Mouse (Mus musculus) heart, embryonic 14.5 days (tissue): ENCODE data around the gene Ccdc88b. TPM values are rescaled to one million over a fixed set of nuclear protein-coding genes. Genes with fewer than 3 reads are reported as not detected.

Experiments
- ATAC-seq: fragments of 200-750 bp; cut with Nextera tagmentation; 2 replicates; pipeline ENCODE4 v1.8.0; 2017; ENCODE audit warnings: low read depth, moderate TSS enrichment; ENCODE audit not compliant: insufficient number of reproducible peaks, insufficient read depth, low FRiP score
- H3K27ac ChIP-seq, 2 experiments: fragments of 200-500 bp in 1 of 2; fragments of 300-500 bp in 1 of 2; sonication (generic) in 1 of 2; replicated peaks in 1 of 2; 2 replicates each; pipeline ENCODE4 v1.5.1; 2012 to 2014; ENCODE audit warnings: low read depth in 2 of 2, low read length in 2 of 2, control low read depth in 1 of 2, mild to moderate bottlenecking in 1 of 2, mixed read lengths in 1 of 2; ENCODE audit not compliant: control insufficient read depth in 1 of 2, insufficient read depth in 1 of 2
- H3K27me3 ChIP-seq: fragments of 300-500 bp; sonication (generic); 2 replicates; pipeline ENCODE4 v1.6.1; 2014; ENCODE audit warnings: mild to moderate bottlenecking, low read length, control low read depth; ENCODE audit not compliant: control insufficient read depth, insufficient read depth
- H3K36me3 ChIP-seq: fragments of 300-500 bp; sonication (generic); 2 replicates; pipeline ENCODE4 v1.6.1; 2014; ENCODE audit warnings: mild to moderate bottlenecking, control low read depth, low read length, mixed read lengths; ENCODE audit not compliant: control insufficient read depth, insufficient read depth
- H3K4me1 ChIP-seq, 2 experiments: fragments of 200-500 bp in 1 of 2; fragments of 300-500 bp in 1 of 2; sonication (generic) in 1 of 2; 2 replicates each; pipeline ENCODE4 v1.6.1; 2012 to 2014; ENCODE audit warnings: low read length in 2 of 2, control low read depth in 1 of 2, mixed read lengths in 1 of 2; ENCODE audit not compliant: control insufficient read depth in 2 of 2, insufficient read depth in 2 of 2
- H3K4me2 ChIP-seq: fragments of 300-500 bp; sonication (generic); 2 replicates; pipeline ENCODE4 v1.6.1; 2014; ENCODE audit warnings: mild to moderate bottlenecking, low read length
- H3K4me3 ChIP-seq, 2 experiments: fragments of 200-500 bp in 1 of 2; fragments of 300-500 bp in 1 of 2; sonication (generic) in 1 of 2; 2 replicates each; pipeline ENCODE4 v1.5.1; 2012 to 2014; ENCODE audit warnings: low read length in 2 of 2, mild to moderate bottlenecking in 2 of 2, control low read depth in 1 of 2, low read depth in 1 of 2, moderate library complexity in 1 of 2; ENCODE audit not compliant: control insufficient read depth in 1 of 2, insufficient read depth in 1 of 2
- H3K9ac ChIP-seq: fragments of 300-500 bp; sonication (generic); 2 replicates; pipeline ENCODE4 v1.6.1; 2014; ENCODE audit warnings: mild to moderate bottlenecking, low read length
- H3K9me3 ChIP-seq: fragments of 300-500 bp; sonication (generic); 2 replicates; pipeline ENCODE4 v1.6.1; 2016; ENCODE audit warnings: low read length, control low read depth; ENCODE audit not compliant: control insufficient read depth
- whole genome bisulfite sequencing: fragments of 180-500 bp; shearing (Covaris S2); extraction: QIAGEN DNeasy Blood & Tissue Kit; methylation state at CpG from one replicate; pipeline ENCODE4 v1.1.7; 2014; 5-methylcytosine and 5-hydroxymethylcytosine counted together
- polyA plus RNA-seq: library from polyadenylated mRNA; unstranded; fragments of >200 nt; fragmentation: Nextera tagmentation; extraction: Ambion mirVana; gene quantifications from 2 replicates; pipeline ENCODE4 v1.2.1, GENCODE M21; 2014

The Ccdc88b gene
- polyA plus RNA-seq, 1 experiment from 2014 or later, result 0.22 TPM

- no peak overlapping the region for H3K27ac ChIP-seq
- H3K9ac ChIP-seq, result no peak overlapping the region
- 68% methylated on average over 3 of the region's 3 CpGs for WGBS
- H3K4me2 ChIP-seq, result no peak overlapping the region
- H3K4me1 ChIP-seq, result no peaks in the 10 kb centered on the region
- no peak overlapping the region for H3K4me3 ChIP-seq
- H3K36me3 ChIP-seq, result no peaks in the 10 kb centered on the region
- no peaks in the 10 kb centered on the region for H3K9me3 ChIP-seq
- H3K27me3 ChIP-seq, result no peaks in the 10 kb centered on the region
- no peak for ATAC-seq
Observed at GRCm38 (mm10) chr19:6872701-6873100, 14.7 kb upstream of the Ccdc88b start.

DNA sequence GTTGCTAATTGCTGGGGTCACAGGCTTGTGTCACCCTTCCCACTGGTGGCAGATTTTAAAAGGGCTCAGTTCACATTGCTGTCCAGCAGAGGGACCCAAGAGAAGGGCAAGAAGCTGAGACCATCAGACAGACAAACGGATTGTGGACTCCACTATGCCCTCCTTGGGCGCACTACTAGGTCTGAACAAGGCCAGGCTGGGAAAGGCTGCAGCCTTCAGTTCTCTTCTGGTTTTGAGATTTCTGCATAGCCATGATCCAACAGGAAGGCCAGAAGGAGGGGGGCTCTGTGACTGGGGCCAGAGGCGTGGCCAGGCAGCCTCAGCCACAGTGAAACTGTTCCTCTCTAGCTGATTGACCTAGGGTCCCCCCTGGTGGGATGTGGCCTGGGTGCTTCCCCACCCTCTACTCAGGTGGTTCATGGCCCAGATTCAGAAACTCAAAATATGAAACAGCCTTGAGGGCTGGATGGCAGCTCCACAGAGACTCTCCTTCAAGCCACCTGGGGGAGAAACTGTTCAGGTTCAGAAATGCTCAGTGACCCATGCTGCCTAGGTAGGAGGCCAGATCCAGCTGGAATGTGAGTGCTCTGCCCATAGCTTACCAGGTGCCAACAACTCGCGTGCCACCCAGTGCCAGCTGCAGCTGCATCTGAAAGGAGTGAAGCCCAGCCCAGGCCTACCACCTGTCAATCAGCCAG lies 13.7 kb upstream of the Ccdc88b start:
- Histone ChIP-seq H3K9me3 (no peaks in the 10 kb centered on the region), H3K4me2 (no peak overlapping the region), H3K27ac (no peak overlapping the region), H3K9ac (no peak overlapping the region), H3K4me3 (no peak overlapping the region), H3K4me1 (no peaks in the 10 kb centered on the region), H3K36me3 (no peaks in the 10 kb centered on the region), H3K27me3 (no peaks in the 10 kb centered on the region)
- ATAC-seq, result no peak
- WGBS, result 70% methylated on average over 5 of the region's 5 CpGs

DNA sequence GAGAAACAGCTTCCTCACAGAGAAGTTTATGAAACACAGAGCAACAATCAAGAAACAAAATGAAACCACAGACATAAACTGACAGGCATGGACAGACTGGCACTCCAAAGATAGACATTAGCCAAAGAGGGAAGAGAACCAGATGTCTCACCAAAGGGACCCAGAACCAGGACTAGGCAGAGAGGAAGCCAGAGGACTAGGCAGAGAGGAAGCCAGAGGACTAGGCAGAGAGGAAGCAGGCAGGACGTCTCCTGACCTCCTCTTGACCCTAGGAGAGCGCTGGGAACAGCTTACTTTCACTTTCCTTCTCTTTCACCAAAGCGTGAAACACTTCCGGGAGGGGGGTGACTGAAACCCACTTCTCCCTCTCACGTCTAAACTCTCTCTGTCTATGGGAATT lies 11.3 kb upstream of the Ccdc88b start:
- 2% methylated on average over 5 of the region's 5 CpGs for WGBS
- peak overlapping the region; percentile 20; a peak in 3 of 4 replicates for H3K4me3 ChIP-seq
- H3K27me3 ChIP-seq, result no peaks in the 10 kb centered on the region
- ATAC-seq, result no peak
- H3K4me2 ChIP-seq, result peak overlapping the region; percentile 62
- H3K9ac ChIP-seq, result peak overlapping the region; percentile 60
- H3K9me3 ChIP-seq, result no peaks in the 10 kb centered on the region
- no peaks in the 10 kb centered on the region for H3K4me1 ChIP-seq
- peak overlapping the region; percentile 29 to 45; a peak in 1 of 4 replicates for H3K27ac ChIP-seq
- H3K36me3 ChIP-seq, result no peaks in the 10 kb centered on the region

DNA sequence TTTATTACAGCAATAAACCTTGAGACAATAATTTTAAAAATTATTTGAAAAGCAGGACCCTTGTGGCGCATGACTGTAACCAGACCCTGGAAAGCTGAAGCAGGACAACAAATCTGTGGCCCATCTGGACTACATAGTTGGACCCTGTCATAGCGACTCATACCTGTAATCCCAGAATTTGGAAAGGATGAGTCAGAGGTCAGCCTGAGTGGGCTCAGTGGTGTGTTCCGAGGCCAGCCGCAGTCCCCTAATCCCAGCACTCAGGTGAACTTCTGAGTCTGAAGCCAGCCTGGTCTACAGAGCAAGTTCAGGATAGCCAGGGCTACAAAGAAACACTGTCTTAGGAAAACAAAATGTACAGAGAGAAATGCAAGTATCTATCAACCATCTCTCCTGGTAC lies 3.4 kb upstream of the Ccdc88b start:
- H3K4me1 ChIP-seq, result peaks cover under 1% of the 10 kb centered on the region in 2 experiments; a peak in 2 of 4 replicates
- no peak overlapping the region for H3K4me3 ChIP-seq
- H3K4me2 ChIP-seq, result no peak overlapping the region
- no peaks in the 10 kb centered on the region for H3K27me3 ChIP-seq
- no peaks in the 10 kb centered on the region for H3K36me3 ChIP-seq
- H3K9me3 ChIP-seq, result no peaks in the 10 kb centered on the region
- 89% methylated on average over 4 of the region's 4 CpGs for WGBS
- ATAC-seq, result no peak
- no peak overlapping the region for H3K27ac ChIP-seq
- H3K9ac ChIP-seq, result no peak overlapping the region

GRCm38 (mm10) chr19:6860706-6861105 lies 2.7 kb upstream of the Ccdc88b start:
- no peak overlapping the region for H3K4me3 ChIP-seq
- H3K9ac ChIP-seq, result no peak overlapping the region
- 81% methylated on average over 6 of the region's 6 CpGs for WGBS
- H3K4me1 ChIP-seq, result peaks cover 5% of the 10 kb centered on the region in 2 experiments; a peak in 3 of 4 replicates
- H3K36me3 ChIP-seq, result no peaks in the 10 kb centered on the region
- H3K4me2 ChIP-seq, result no peak overlapping the region
- no peaks in the 10 kb centered on the region for H3K9me3 ChIP-seq
- ATAC-seq, result no peak
- H3K27me3 ChIP-seq, result peaks cover 4% of the 10 kb centered on the region; the same call in 1 of the 2 replicates
- H3K27ac ChIP-seq, result no peak overlapping the region

GRCm38 (mm10) chr19:6859971-6860370 lies 2.0 kb upstream of the Ccdc88b start:
- no peaks in the 10 kb centered on the region for H3K9me3 ChIP-seq
- peaks cover 11 to 12% of the 10 kb centered on the region in 2 experiments; a peak in 3 of 4 replicates for H3K4me1 ChIP-seq
- no peak overlapping the region for H3K4me2 ChIP-seq
- WGBS, result 80% methylated on average over 3 of the region's 3 CpGs
- H3K27ac ChIP-seq, result no peak overlapping the region
- H3K4me3 ChIP-seq, result no peak overlapping the region
- no peak overlapping the region for H3K9ac ChIP-seq
- no peak for ATAC-seq
- no peaks in the 10 kb centered on the region for H3K36me3 ChIP-seq
- H3K27me3 ChIP-seq, result peaks cover 5% of the 10 kb centered on the region

DNA sequence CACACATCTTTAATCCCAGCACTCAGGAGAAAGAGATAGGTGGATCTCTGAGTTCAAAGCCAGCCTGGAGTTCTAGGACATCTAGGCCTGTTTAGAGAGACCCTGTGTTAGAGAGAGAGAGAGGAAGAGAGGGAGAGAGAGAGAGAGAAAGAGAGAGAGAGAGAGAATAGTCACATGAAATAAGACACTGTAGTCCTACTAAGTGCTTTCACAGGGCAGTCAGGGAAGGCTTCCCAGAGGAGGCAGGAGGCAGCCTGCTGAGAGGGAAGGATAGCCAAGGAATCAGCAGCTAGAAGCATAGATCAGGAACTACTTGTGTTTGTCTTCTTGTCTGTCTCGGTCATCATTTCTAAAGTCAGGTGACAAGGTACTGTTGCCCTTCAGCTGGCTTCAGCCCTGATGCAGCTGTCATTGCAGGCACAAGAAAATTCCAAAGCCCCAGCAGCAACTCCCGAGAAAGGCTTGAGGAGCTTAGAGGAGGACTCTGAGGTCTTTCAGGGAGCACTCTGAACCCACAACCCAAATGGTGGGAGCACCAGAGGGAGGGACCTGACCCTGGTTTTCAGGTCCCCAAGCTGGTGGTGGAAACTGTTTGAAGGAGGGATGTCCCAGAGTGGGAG lies 1.1 kb upstream of the Ccdc88b start:
- no peak overlapping the region for H3K4me3 ChIP-seq
- H3K27ac ChIP-seq, result no peak overlapping the region
- ATAC-seq, result no peak
- peaks cover 13 to 15% of the 10 kb centered on the region in 2 experiments; a peak in 3 of 4 replicates for H3K4me1 ChIP-seq
- peaks cover 13% of the 10 kb centered on the region for H3K27me3 ChIP-seq
- H3K9me3 ChIP-seq, result no peaks in the 10 kb centered on the region
- WGBS, result 70% methylated on average over 2 of the region's 2 CpGs
- no peak overlapping the region for H3K9ac ChIP-seq
- H3K36me3 ChIP-seq, result no peaks in the 10 kb centered on the region
- no peak overlapping the region for H3K4me2 ChIP-seq
